Mouse (Mus musculus) ES-Bruce4 (cell line): ENCODE measurements around the gene Klc3. TPM values are rescaled to one million over a fixed set of nuclear protein-coding genes. Genes with fewer than 3 reads are reported as not detected.

Experiments used
- H3K27ac ChIP-seq: 2 replicates; pipeline ENCODE4 v1.5.1; 2012; ENCODE audit warnings: low read length, inconsistent platforms; ENCODE audit not compliant: insufficient read depth
- H3K27me3 ChIP-seq: 2 replicates; pipeline ENCODE4 v1.6.1; 2012; ENCODE audit warnings: mild to moderate bottlenecking, low read length, inconsistent platforms; ENCODE audit not compliant: control insufficient read depth, poor library complexity, insufficient read depth, severe bottlenecking
- H3K36me3 ChIP-seq: 2 replicates; pipeline ENCODE4 v1.6.1; 2012; ENCODE audit warnings: inconsistent platforms, mild to moderate bottlenecking, low read length, moderate library complexity; ENCODE audit not compliant: control insufficient read depth, poor library complexity, insufficient read depth, severe bottlenecking
- H3K4me1 ChIP-seq: one replicate; pipeline ENCODE4 v1.8.1; 2011; ENCODE audit warnings: low read length; ENCODE audit not compliant: control insufficient read depth, insufficient read depth
- H3K4me3 ChIP-seq: 2 replicates; pipeline ENCODE4 v1.5.1; 2011; ENCODE audit warnings: low read depth, mild to moderate bottlenecking, low read length
- H3K9ac ChIP-seq: 2 replicates; pipeline ENCODE4 v1.6.1; 2012; ENCODE audit warnings: low read depth, mild to moderate bottlenecking, inconsistent platforms; ENCODE audit not compliant: poor library complexity, severe bottlenecking
- H3K9me3 ChIP-seq: replicated peaks from 2 replicates; pipeline ENCODE4 v1.6.1; 2012; ENCODE audit warnings: mild to moderate bottlenecking, low read length, inconsistent platforms; ENCODE audit not compliant: control insufficient read depth, poor library complexity, insufficient read depth, severe bottlenecking
- CTCF ChIP-seq: IDR thresholded peaks from one replicate; pipeline ENCODE4 v1.8.1; 2011; ENCODE audit warnings: low read depth, low read length
- EP300 ChIP-seq: IDR thresholded peaks from 2 replicates; pipeline ENCODE4 v1.6.1; 2011; ENCODE audit warnings: low read depth, low read length; ENCODE audit not compliant: insufficient read depth
- POLR2A ChIP-seq: IDR thresholded peaks from one replicate; pipeline ENCODE4 v1.8.1; 2011; ENCODE audit warnings: low read length; ENCODE audit not compliant: insufficient read depth
- polyA plus RNA-seq: library from polyadenylated mRNA; stranded (reverse); fragments of >200 nt; gene quantifications from 2 replicates; pipeline ENCODE4 v1.2.4, GENCODE M21; 2011; ENCODE audit warnings: low read depth; ENCODE audit not compliant: missing spikeins, insufficient read depth, insufficient read length

Gene Klc3
- polyA plus RNA-seq, 1 experiment, result 17.6 TPM

DNA sequence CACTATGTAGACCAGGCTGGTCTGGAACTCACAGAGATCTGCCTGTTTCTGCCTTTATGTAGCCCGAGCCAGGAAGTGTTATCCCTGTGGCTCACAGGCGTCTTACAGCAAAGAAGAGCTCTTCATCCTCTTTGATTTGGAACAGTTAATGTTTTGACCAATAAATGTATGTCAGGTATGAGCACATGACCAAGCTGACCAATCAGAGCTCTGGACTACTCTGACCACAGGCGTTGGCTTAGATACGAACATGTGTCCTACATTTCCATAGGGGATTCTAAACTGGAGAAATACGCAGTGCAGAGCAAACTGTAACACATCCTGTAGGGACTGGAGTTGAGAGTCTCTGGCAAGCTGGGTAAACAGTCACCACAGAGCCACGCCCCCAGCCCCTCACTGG lies 23.0 kb upstream of the Klc3 start:
- H3K36me3 ChIP-seq, result peaks cover 5% of the 10 kb centered on the region

DNA sequence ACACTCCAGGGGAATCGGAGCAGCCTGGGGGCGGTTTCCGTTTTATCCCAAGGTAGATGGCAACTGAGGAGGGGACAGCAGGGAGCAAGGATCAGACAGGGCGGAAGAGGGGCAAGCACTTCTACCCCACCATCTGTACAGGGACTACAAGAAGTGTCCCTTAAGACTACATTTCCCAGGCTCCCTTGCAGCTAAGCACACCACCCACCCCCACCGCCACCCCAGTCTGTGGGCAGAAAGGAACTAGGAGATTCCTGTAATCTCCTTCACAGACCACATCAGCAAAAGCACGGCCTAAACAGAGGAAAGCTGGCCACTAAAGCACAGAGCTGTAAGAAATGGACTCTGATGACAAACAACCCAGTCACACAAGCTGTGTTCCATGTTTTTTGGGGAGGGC lies 22.4 kb upstream of the Klc3 start:
- H3K27me3 ChIP-seq, result no peaks in the 10 kb centered on the region; the same call in 1 of the 2 replicates
- peak overlapping the region; percentile 62 for H3K4me3 ChIP-seq
- no peaks in the 10 kb centered on the region for H3K9me3 ChIP-seq
- peaks cover 2% of the 10 kb centered on the region for H3K4me1 ChIP-seq
- H3K36me3 ChIP-seq, result peaks cover 4% of the 10 kb centered on the region
- H3K27ac ChIP-seq, result peak overlapping the region; percentile 48; the same call in 1 of the 2 replicates
- peak overlapping the region; percentile 55; the same call in 1 of the 2 replicates for H3K9ac ChIP-seq
- TF ChIP-seq CTCF (no peak), EP300 (no peak), POLR2A (no peak)

More for the DNA sequence above, 23.0 kb upstream of the Klc3 start:
- TF ChIP-seq CTCF (no peak), POLR2A (no peak), EP300 (no peak)
- Histone ChIP-seq H3K9ac (no peak overlapping the region), H3K9me3 (no peaks in the 10 kb centered on the region), H3K27me3 (no peaks in the 10 kb centered on the region; the same call in 1 of the 2 replicates), H3K4me1 (peaks cover 2% of the 10 kb centered on the region), H3K4me3 (no peak overlapping the region), H3K27ac (peak overlapping the region; percentile 48; the same call in 1 of the 2 replicates)

DNA sequence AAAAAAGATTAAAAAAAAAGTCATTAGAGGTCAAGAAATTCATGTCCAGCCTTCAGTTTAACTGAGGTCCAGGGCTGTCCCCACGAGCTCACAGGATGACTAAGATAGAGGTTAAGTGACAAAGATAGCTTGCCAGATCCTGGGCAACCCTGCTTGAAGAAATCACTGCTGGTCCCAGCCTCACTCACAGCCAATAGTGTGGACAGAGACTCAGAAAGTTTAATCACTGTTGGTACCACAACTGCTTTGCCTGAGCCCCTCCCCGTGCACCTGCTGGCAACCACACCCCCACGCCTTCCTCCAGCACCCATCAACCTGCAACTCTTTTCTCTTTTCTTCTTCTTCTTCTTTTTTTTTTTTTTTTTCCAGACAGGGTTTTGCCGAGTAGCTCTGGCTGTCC lies 20.1 kb upstream of the Klc3 start:
- no peaks in the 10 kb centered on the region for H3K9me3 ChIP-seq

DNA sequence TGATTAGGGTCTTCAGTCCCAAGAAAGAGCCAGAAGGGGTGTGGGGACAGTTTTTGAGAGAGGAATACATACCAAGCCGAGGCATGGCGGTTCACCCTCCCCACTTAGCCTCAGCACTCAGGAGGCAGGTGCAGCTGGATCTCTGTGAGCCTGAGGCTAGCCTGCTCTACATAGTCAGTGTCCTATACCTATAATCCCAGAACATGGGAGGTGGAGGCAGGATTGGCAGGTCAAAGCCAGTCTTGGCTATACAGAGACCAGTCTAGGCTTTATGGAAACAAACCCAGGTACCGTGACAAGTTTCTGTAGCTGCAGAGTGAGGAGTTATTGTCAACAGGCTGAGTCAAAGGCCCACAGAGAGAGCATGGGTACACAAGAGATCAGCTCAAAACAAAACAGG lies 19.2 kb upstream of the Klc3 start:
- Histone ChIP-seq H3K27ac (no peak overlapping the region), H3K36me3 (no peaks in the 10 kb centered on the region), H3K27me3 (no peaks in the 10 kb centered on the region; the same call in 1 of the 2 replicates), H3K4me1 (peaks cover 2% of the 10 kb centered on the region), H3K9me3 (no peaks in the 10 kb centered on the region), H3K4me3 (no peak overlapping the region), H3K9ac (no peak overlapping the region)
- no peak for TF ChIP-seq CTCF

More for the DNA sequence above, 20.1 kb upstream of the Klc3 start:
- Histone ChIP-seq H3K36me3 (no peaks in the 10 kb centered on the region), H3K27me3 (no peaks in the 10 kb centered on the region; the same call in 1 of the 2 replicates), H3K27ac (no peak overlapping the region), H3K9ac (no peak overlapping the region), H3K4me1 (peaks cover 2% of the 10 kb centered on the region), H3K4me3 (no peak overlapping the region)
- TF ChIP-seq CTCF, result no peak
- no peak for TF ChIP-seq EP300

DNA sequence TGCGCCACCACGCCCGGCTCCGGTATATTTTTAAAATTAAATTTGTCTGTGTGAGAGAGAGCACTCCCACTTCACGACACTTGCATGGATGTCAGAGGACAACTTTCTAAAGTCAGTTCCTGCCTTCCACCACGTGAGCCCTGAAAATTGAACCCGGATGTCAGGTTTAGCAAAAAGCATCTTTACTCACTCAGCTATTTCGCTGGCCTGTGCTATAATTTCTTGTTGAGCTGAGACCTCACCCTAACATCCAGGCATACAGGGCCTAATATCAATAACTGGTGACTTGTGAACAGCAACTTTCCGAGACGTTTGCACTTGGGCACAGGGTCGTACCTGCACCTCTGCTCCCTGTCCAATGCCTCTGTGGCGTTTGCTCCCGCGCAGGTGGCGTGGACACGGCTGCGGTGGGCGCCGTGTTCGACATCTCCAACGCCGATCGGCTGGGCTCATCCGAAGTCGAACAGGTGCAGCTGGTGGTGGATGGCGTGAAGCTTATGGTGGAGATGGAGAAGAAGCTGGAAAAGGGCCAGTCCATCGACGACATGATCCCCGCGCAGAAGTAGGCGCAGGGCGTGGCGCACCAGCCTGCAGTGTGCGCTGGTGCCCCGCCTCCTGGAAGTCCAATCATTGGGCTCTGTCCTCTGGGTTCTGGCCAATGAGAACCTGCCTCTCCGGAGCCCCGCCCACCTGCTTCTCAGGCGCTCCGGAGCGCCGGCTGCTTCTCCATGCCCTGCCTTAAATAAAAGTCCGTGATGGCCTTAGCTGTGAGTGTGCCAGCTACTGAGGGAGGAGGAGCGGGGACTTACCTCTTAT lies 17.1 kb upstream of the Klc3 start:
- Histone ChIP-seq H3K9me3 (no peaks in the 10 kb centered on the region), H3K9ac (no peak overlapping the region), H3K4me1 (no peaks in the 10 kb centered on the region), H3K36me3 (no peaks in the 10 kb centered on the region), H3K27me3 (no peaks in the 10 kb centered on the region; the same call in 1 of the 2 replicates), H3K4me3 (peak overlapping the region; percentile 73), H3K27ac (no peak overlapping the region)
- TF ChIP-seq POLR2A (no peak), CTCF (no peak), EP300 (no peak)

DNA sequence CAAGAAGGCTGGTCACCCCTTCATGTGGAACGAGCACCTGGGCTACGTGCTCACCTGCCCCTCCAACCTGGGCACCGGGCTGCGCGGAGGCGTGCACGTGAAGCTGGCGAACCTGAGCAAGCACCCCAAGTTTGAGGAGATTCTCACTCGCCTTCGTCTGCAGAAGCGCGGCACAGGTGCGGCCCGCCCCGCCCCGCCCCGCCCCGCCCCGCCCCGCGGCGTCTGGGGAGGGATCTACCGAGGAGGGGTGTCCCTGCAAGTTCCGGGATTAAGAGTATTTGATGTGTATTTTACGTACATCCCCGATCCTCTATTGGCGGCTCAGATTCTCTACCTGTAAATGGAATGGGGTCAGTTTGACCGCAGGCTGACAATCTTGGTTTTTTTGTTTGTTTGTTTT lies 16.2 kb upstream of the Klc3 start:
- peak overlapping the region; percentile 8; the same call in 1 of the 2 replicates for H3K9ac ChIP-seq
- H3K4me3 ChIP-seq, result peak overlapping the region; percentile 68
- no peaks in the 10 kb centered on the region for H3K9me3 ChIP-seq
- no peak overlapping the region for H3K27ac ChIP-seq
- no peaks in the 10 kb centered on the region; the same call in 1 of the 2 replicates for H3K27me3 ChIP-seq
- no peak for TF ChIP-seq CTCF
- no peak for TF ChIP-seq POLR2A
- no peak for TF ChIP-seq EP300
- no peaks in the 10 kb centered on the region for H3K36me3 ChIP-seq
- H3K4me1 ChIP-seq, result no peaks in the 10 kb centered on the region
